Mouse (Mus musculus) liver, embryonic 14.5 days (tissue): ENCODE measurements around the gene Ren1. TPM values are rescaled to one million over a fixed set of nuclear protein-coding genes. Genes with fewer than 3 reads are reported as not detected.

Source experiments
- ATAC-seq: fragments of 200-750 bp; cut with Nextera tagmentation; 2 replicates; pipeline ENCODE4 v1.8.0; 2017; ENCODE audit warnings: moderate number of reproducible peaks, mild to moderate bottlenecking, moderate library complexity; ENCODE audit not compliant: insufficient read depth
- DNase-seq, 3 experiments: peaks; one replicate each; pipeline ENCODE4 v3.0.0-alpha.2; 2012 to 2013; ENCODE audit warnings: low read depth in 3 of 3, low spot score in 3 of 3
- H3K27ac ChIP-seq: fragments of 300-500 bp; sonication (generic); 2 replicates; pipeline ENCODE4 v1.5.1; 2014; ENCODE audit warnings: moderate library complexity, mild to moderate bottlenecking, control low read depth, inconsistent platforms
- H3K27me3 ChIP-seq: fragments of 300-500 bp; sonication (generic); 2 replicates; pipeline ENCODE4 v1.6.1; 2014; ENCODE audit warnings: mild to moderate bottlenecking, low read length, moderate library complexity; ENCODE audit not compliant: control insufficient read depth, insufficient read depth
- H3K36me3 ChIP-seq: fragments of 300-500 bp; sonication (generic); replicated peaks from 2 replicates; pipeline ENCODE4 v1.6.1; 2014; ENCODE audit warnings: low read depth; ENCODE audit not compliant: control insufficient read depth, insufficient read depth
- H3K4me1 ChIP-seq, 2 experiments: fragments of 200-500 bp in 1 of 2; fragments of 300-500 bp in 1 of 2; sonication (generic) in 1 of 2; replicated peaks; 2 replicates each; pipeline ENCODE4 v1.6.1; 2012 to 2014; ENCODE audit warnings: antibody characterized with exemption in 1 of 2, inconsistent platforms in 1 of 2, low read length in 1 of 2; ENCODE audit not compliant: control insufficient read depth in 2 of 2, insufficient read depth in 2 of 2
- H3K4me2 ChIP-seq: fragments of 300-500 bp; sonication (generic); 2 replicates; pipeline ENCODE4 v1.6.1; 2014; ENCODE audit warnings: low read depth, mild to moderate bottlenecking, control low read depth, moderate library complexity
- H3K4me3 ChIP-seq, 2 experiments: fragments of 200-500 bp in 1 of 2; fragments of 300-500 bp in 1 of 2; sonication (generic) in 1 of 2; 2 replicates each; pipeline ENCODE4 v1.5.1; 2012 to 2014; ENCODE audit warnings: low read depth in 2 of 2, low read length in 2 of 2, mild to moderate bottlenecking in 2 of 2, control low read depth in 1 of 2, inconsistent platforms in 1 of 2, moderate library complexity in 1 of 2; ENCODE audit not compliant: insufficient read depth in 1 of 2
- H3K9ac ChIP-seq: fragments of 300-500 bp; sonication (generic); replicated peaks from 2 replicates; pipeline ENCODE4 v1.6.1; 2014; ENCODE audit warnings: mild to moderate bottlenecking, control low read depth, moderate library complexity
- H3K9me3 ChIP-seq: fragments of 300-500 bp; sonication (generic); 2 replicates; pipeline ENCODE4 v1.6.1; 2016; ENCODE audit warnings: low read length, mixed read lengths; ENCODE audit not compliant: control insufficient read depth
- CTCF ChIP-seq: IDR thresholded peaks from 2 replicates; pipeline ENCODE4 v1.5.1; 2016; ENCODE audit warnings: antibody characterized with exemption, low read depth, control low read depth
- EP300 ChIP-seq: IDR thresholded peaks from 2 replicates; pipeline ENCODE4 v1.6.1; 2016; ENCODE audit warnings: antibody characterized with exemption, low read depth
- WGBS: fragments of 180-500 bp; shearing (Covaris S2); extraction: QIAGEN DNeasy Blood & Tissue Kit; methylation state at CpG from one replicate; pipeline ENCODE4 v1.1.7; 2014; ENCODE audit not compliant: insufficient replicate concordance; 5-methylcytosine and 5-hydroxymethylcytosine counted together
- polyA plus RNA-seq, 2 experiments: library from polyadenylated mRNA; depleted of rRNA in 1 of 2; stranded (reverse) in 1 of 2; unstranded in 1 of 2; fragments of >200 nt; fragmentation: Nextera tagmentation in 1 of 2; extraction: Ambion mirVana in 1 of 2; gene quantifications; 2 replicates each; pipeline versions ENCODE4 v1.2.1 to v1.2.3; 2012 to 2014

The Ren1 gene
- polyA plus RNA-seq, 2 experiments, result 0.50 to 0.57 TPM

- Histone ChIP-seq H3K9me3 (no peaks in the 10 kb centered on the region), H3K36me3 (no peaks in the 10 kb centered on the region), H3K4me2 (no peak overlapping the region), H3K9ac (no peak overlapping the region), H3K4me3 (no peak overlapping the region), H3K27me3 (no peaks in the 10 kb centered on the region), H3K4me1 (peaks cover 0 to 7% of the 10 kb centered on the region in 2 experiments; a peak in 2 of 4 replicates), H3K27ac (no peak overlapping the region)
- DNase-seq (no peak), ATAC-seq (no peak)
- no peak for TF ChIP-seq CTCF
- TF ChIP-seq EP300, result no peak
- 67% methylated on average over 2 of the region's 2 CpGs for WGBS
These were observed 6.0 kb upstream of the Ren1 start for GRCm38 (mm10) chr1:133344357-133344756.

GRCm38 (mm10) chr1:133346531-133346930 is 3.8 kb upstream of the Ren1 start:
- no peaks in the 10 kb centered on the region for H3K36me3 ChIP-seq
- H3K27ac ChIP-seq, result no peak overlapping the region
- H3K27me3 ChIP-seq, result no peaks in the 10 kb centered on the region
- no peak overlapping the region for H3K9ac ChIP-seq
- peaks cover 0 to 7% of the 10 kb centered on the region in 2 experiments; a peak in 2 of 4 replicates for H3K4me1 ChIP-seq
- ATAC-seq, result no peak
- no peaks in the 10 kb centered on the region for H3K9me3 ChIP-seq
- no peak for TF ChIP-seq CTCF
- TF ChIP-seq EP300, result no peak
- no peak overlapping the region for H3K4me3 ChIP-seq
- no peak for DNase-seq
- 66% methylated on average over 9 of the region's 9 CpGs for WGBS
- no peak overlapping the region for H3K4me2 ChIP-seq

GRCm38 (mm10) chr1:133347226-133347625 is 3.1 kb upstream of the Ren1 start:
- ATAC-seq (no peak), DNase-seq (no peak)
- no peaks in the 10 kb centered on the region for H3K27me3 ChIP-seq
- H3K9me3 ChIP-seq, result no peaks in the 10 kb centered on the region
- TF ChIP-seq EP300 (no peak), CTCF (no peak)
- H3K4me3 ChIP-seq, result no peak overlapping the region
- WGBS, result 53% methylated on average over 3 of the region's 3 CpGs
- H3K27ac ChIP-seq, result no peak overlapping the region
- no peak overlapping the region for H3K4me2 ChIP-seq
- H3K9ac ChIP-seq, result no peak overlapping the region
- H3K4me1 ChIP-seq, result peaks cover 0 to 7% of the 10 kb centered on the region in 2 experiments; a peak in 2 of 4 replicates
- H3K36me3 ChIP-seq, result no peaks in the 10 kb centered on the region

GRCm38 (mm10) chr1:133347693-133348520 is 2.4 kb upstream of the Ren1 start:
- no peak for ATAC-seq
- Histone ChIP-seq H3K9ac (no peak overlapping the region), H3K4me2 (no peak overlapping the region), H3K27me3 (no peaks in the 10 kb centered on the region), H3K9me3 (no peaks in the 10 kb centered on the region), H3K36me3 (no peaks in the 10 kb centered on the region), H3K4me3 (no peak overlapping the region), H3K4me1 (peaks cover 0 to 7% of the 10 kb centered on the region in 2 experiments; a peak in 2 of 4 replicates), H3K27ac (no peak overlapping the region)
- DNase-seq, result no peak
- no peak for TF ChIP-seq EP300
- 26% methylated on average over 11 of the region's 11 CpGs for WGBS

- no peak for ATAC-seq
- DNase-seq, result no peak
- H3K4me3 ChIP-seq, result no peak overlapping the region
- no peaks in the 10 kb centered on the region for H3K9me3 ChIP-seq
- H3K27ac ChIP-seq, result no peak overlapping the region
- no peak overlapping the region for H3K9ac ChIP-seq
- H3K4me1 ChIP-seq, result peaks cover 0 to 7% of the 10 kb centered on the region in 2 experiments; a peak in 2 of 4 replicates
- no peaks in the 10 kb centered on the region for H3K36me3 ChIP-seq
- TF ChIP-seq CTCF (no peak), EP300 (no peak)
- no peaks in the 10 kb centered on the region for H3K27me3 ChIP-seq
- 35% methylated on average over 9 of the region's 9 CpGs for WGBS
- no peak overlapping the region for H3K4me2 ChIP-seq
These were observed 1.5 kb downstream of the Ren1 start for GRCm38 (mm10) chr1:133351762-133352161.
